Mouse (Mus musculus) neural tube, embryonic 14.5 days (tissue): ENCODE data around the gene Cdkn1a. TPM values are rescaled to one million over a fixed set of nuclear protein-coding genes. Genes with fewer than 3 reads are reported as not detected.
"Not testable (repeated sequence)": the region's sequence is repeated elsewhere in the genome, so short reads cannot be mapped to it uniquely, and the experiment has no call there.

ENCODE experiments used
- ATAC-seq: fragments of 200-750 bp; cut with Nextera tagmentation; 2 replicates; pipeline ENCODE4 v1.8.0; 2017; ENCODE audit warnings: low read depth, mild to moderate bottlenecking, moderate TSS enrichment, moderate library complexity
- H3K27ac ChIP-seq: fragments of 300-500 bp; sonication (generic); 2 replicates; pipeline ENCODE4 v1.5.1; 2014; ENCODE audit warnings: low read depth, mild to moderate bottlenecking, control low read depth, low read length, moderate library complexity, mixed read lengths
- H3K27me3 ChIP-seq: fragments of 300-500 bp; sonication (generic); 2 replicates; pipeline ENCODE4 v1.6.1; 2014; ENCODE audit warnings: low read length; ENCODE audit not compliant: control insufficient read depth, insufficient read depth
- H3K36me3 ChIP-seq: fragments of 300-500 bp; sonication (generic); 2 replicates; pipeline ENCODE4 v1.6.1; 2014; ENCODE audit warnings: low read length, mixed read lengths; ENCODE audit not compliant: control insufficient read depth, insufficient read depth
- H3K4me1 ChIP-seq: fragments of 300-500 bp; sonication (generic); 2 replicates; pipeline ENCODE4 v1.6.1; 2014; ENCODE audit warnings: low read length; ENCODE audit not compliant: control insufficient read depth, insufficient read depth
- H3K4me2 ChIP-seq: fragments of 300-500 bp; sonication (generic); 2 replicates; pipeline ENCODE4 v1.6.1; 2014; ENCODE audit warnings: mild to moderate bottlenecking, low read depth, low read length, control low read depth
- H3K4me3 ChIP-seq: fragments of 300-500 bp; sonication (generic); 2 replicates; pipeline ENCODE4 v1.5.1; 2014; ENCODE audit warnings: low read depth, low read length, control low read depth, mixed read lengths
- H3K9ac ChIP-seq: fragments of 300-500 bp; sonication (generic); replicated peaks from 2 replicates; pipeline ENCODE4 v1.6.1; 2014; ENCODE audit warnings: low read depth, mild to moderate bottlenecking, control low read depth, low read length, mixed read lengths
- H3K9me3 ChIP-seq: fragments of 300-500 bp; sonication (generic); 2 replicates; pipeline ENCODE4 v1.6.1; 2016; ENCODE audit warnings: low read length; ENCODE audit not compliant: control insufficient read depth
- WGBS: fragments of 180-500 bp; shearing (Covaris S2); extraction: QIAGEN DNeasy Blood & Tissue Kit; methylation state at CpG from one replicate; pipeline ENCODE4 v1.1.7; 2014; 5-methylcytosine and 5-hydroxymethylcytosine counted together
- polyA plus RNA-seq: library from polyadenylated mRNA; unstranded; fragments of >200 nt; fragmentation: Nextera tagmentation; extraction: Ambion mirVana; gene quantifications from 2 replicates; pipeline ENCODE4 v1.2.1, GENCODE M21; 2014

Gene Cdkn1a
- polyA plus RNA-seq, 1 experiment from 2014 or later, result 81.1 TPM

DNA sequence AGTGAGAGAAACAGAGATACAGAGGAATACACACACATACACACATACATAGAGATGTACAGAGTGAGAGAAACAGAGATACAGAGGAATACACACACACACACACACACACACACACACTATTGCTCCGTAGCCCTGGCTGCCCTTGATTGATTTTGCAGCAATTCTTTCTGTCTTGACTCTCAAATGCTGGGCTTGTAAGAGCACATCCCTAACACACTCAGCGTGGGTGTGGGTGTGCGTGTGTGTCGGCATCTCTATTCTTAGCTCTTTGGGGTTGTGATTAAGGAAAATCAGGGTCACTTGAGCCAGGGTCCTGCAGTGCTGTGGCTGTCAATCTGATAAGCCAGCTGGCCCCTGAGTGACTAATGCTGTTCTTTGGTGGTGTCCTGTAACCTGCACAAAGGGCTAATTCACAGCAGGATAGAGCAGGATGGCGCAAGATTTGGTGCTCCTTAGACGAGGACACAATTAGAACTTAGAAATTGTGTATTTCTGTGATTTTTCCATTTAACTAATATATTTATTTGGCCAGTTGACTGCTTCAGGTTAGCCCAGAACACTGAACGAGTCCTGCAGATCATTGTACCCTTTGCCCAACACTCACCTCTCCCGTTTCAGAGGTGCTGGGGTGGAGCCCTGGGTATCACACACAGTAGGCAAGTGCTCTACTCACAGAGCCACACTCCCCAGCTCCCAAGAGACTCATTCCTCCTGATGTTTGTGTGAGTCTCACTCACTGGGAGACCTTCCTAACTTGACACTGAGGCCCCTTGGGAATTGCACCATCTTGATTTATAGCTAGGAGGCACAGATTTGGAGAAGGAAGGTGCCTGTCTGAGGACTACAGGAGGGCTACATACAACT lies 27.4 kb upstream of the Cdkn1a start:
- Histone ChIP-seq H3K4me1 (peaks cover 5% of the 10 kb centered on the region; the same call in 1 of the 2 replicates), H3K36me3 (no peaks in the 10 kb centered on the region), H3K9ac (no peak overlapping the region), H3K27me3 (no peaks in the 10 kb centered on the region), H3K4me3 (no peak overlapping the region), H3K4me2 (no peak overlapping the region), H3K27ac (no peak overlapping the region), H3K9me3 (no peaks in the 10 kb centered on the region)
- 53% methylated on average over 8 of the region's 8 CpGs for WGBS
- ATAC-seq, result no peak

DNA sequence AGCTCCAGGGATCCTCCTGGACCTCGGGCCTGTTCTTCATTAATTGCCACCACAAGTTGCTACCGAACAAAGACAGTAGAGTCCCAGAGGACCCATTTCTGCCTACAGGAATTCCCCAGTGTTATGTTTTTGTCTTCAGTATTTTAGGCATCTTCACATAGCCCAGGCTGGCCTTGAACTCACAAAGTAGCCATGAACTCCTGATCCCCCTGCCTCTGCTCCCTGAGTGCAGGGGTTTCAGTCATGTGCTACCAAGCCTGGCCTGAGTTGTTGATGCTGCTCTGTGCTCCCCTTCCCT lies 26.8 kb upstream of the Cdkn1a start:
- Histone ChIP-seq H3K4me1 (peaks cover 5% of the 10 kb centered on the region; the same call in 1 of the 2 replicates), H3K27ac (no peak overlapping the region), H3K27me3 (no peaks in the 10 kb centered on the region), H3K36me3 (no peaks in the 10 kb centered on the region), H3K9me3 (no peaks in the 10 kb centered on the region), H3K9ac (no peak overlapping the region), H3K4me2 (no peak overlapping the region), H3K4me3 (no peak overlapping the region)
- WGBS, result 53% methylated on average over 2 of the region's 2 CpGs
- ATAC-seq, result no peak

- Histone ChIP-seq H3K4me2 (no peak overlapping the region), H3K9me3 (no peaks in the 10 kb centered on the region), H3K4me1 (peaks cover 5% of the 10 kb centered on the region; the same call in 1 of the 2 replicates), H3K9ac (no peak overlapping the region), H3K4me3 (no peak overlapping the region), H3K27ac (no peak overlapping the region), H3K27me3 (no peaks in the 10 kb centered on the region), H3K36me3 (no peaks in the 10 kb centered on the region)
- WGBS, result 78% methylated on average over 21 of the region's 21 CpGs
- no peak for ATAC-seq
Measured at GRCm38 (mm10) chr17:29065245-29065940, 25.4 kb upstream of the Cdkn1a start.

GRCm38 (mm10) chr17:29065971-29066370 lies 24.8 kb upstream of the Cdkn1a start:
- H3K4me1 ChIP-seq, result peaks cover 5% of the 10 kb centered on the region; the same call in 1 of the 2 replicates
- H3K27me3 ChIP-seq, result no peaks in the 10 kb centered on the region
- no peaks in the 10 kb centered on the region for H3K9me3 ChIP-seq
- H3K4me3 ChIP-seq, result no peak overlapping the region
- no peak overlapping the region for H3K9ac ChIP-seq
- no peak overlapping the region for H3K4me2 ChIP-seq
- H3K36me3 ChIP-seq, result no peaks in the 10 kb centered on the region
- no peak overlapping the region for H3K27ac ChIP-seq
- 96% methylated on average over 3 of the region's 3 CpGs for WGBS
- ATAC-seq, result no peak

DNA sequence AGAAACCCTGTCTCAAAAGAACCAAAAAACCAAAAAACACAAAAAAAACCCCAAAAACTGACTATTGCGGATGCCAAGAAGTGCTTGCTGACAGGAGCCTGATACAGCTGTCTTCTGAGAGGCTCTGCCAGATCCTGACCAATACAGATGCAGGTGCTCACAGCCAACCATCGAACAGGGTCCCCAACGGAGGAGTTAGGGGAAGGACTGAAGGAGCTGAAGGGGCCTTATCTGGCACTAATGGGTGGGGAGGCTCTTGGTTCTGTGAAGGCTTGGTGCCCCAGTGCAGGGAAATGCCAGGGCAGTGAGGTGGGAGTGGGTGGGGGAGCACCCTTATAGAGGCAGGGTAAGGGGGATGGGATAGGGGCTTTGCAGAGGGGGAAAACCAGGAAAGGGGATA lies 23.4 kb upstream of the Cdkn1a start:
- not testable (repeated sequence) for H3K9ac ChIP-seq, H3K4me2 ChIP-seq, H3K36me3 ChIP-seq, H3K27me3 ChIP-seq, H3K27ac ChIP-seq, H3K4me3 ChIP-seq, H3K4me1 ChIP-seq, ATAC-seq, H3K9me3 ChIP-seq
- WGBS, result 89% methylated on average over 3 of the region's 3 CpGs

GRCm38 (mm10) chr17:29067847-29068246 lies 22.9 kb upstream of the Cdkn1a start:
- Histone ChIP-seq H3K9ac (no peak overlapping the region), H3K4me3 (no peak overlapping the region), H3K27ac (no peak overlapping the region), H3K36me3 (no peaks in the 10 kb centered on the region), H3K4me1 (no peaks in the 10 kb centered on the region), H3K4me2 (no peak overlapping the region), H3K27me3 (no peaks in the 10 kb centered on the region), H3K9me3 (no peaks in the 10 kb centered on the region)
- no peak for ATAC-seq
- 64% methylated on average over 5 of the region's 5 CpGs for WGBS

- no peaks in the 10 kb centered on the region for H3K36me3 ChIP-seq
- 69% methylated on average over 10 of the region's 10 CpGs for WGBS
- no peak for ATAC-seq
- H3K9ac ChIP-seq, result no peak overlapping the region
- H3K9me3 ChIP-seq, result no peaks in the 10 kb centered on the region
- H3K4me2 ChIP-seq, result no peak overlapping the region
- peaks cover 3% of the 10 kb centered on the region; the same call in 1 of the 2 replicates for H3K4me1 ChIP-seq
- H3K27me3 ChIP-seq, result no peaks in the 10 kb centered on the region
- H3K27ac ChIP-seq, result no peak overlapping the region
- no peak overlapping the region for H3K4me3 ChIP-seq
Measured at GRCm38 (mm10) chr17:29069063-29069462, 21.7 kb upstream of the Cdkn1a start.

GRCm38 (mm10) chr17:29071820-29072219 lies 19.0 kb upstream of the Cdkn1a start:
- no peak for ATAC-seq
- Histone ChIP-seq H3K27ac (no peak overlapping the region), H3K9me3 (no peaks in the 10 kb centered on the region), H3K36me3 (no peaks in the 10 kb centered on the region), H3K4me1 (peaks cover 3% of the 10 kb centered on the region; the same call in 1 of the 2 replicates), H3K9ac (no peak overlapping the region), H3K4me3 (no peak overlapping the region), H3K4me2 (no peak overlapping the region), H3K27me3 (no peaks in the 10 kb centered on the region)
- 72% methylated on average over 5 of the region's 5 CpGs for WGBS

- Histone ChIP-seq H3K9me3 (no peaks in the 10 kb centered on the region), H3K4me3 (no peak overlapping the region), H3K4me1 (peaks cover 3% of the 10 kb centered on the region; the same call in 1 of the 2 replicates), H3K27ac (no peak overlapping the region), H3K36me3 (no peaks in the 10 kb centered on the region), H3K4me2 (no peak overlapping the region), H3K27me3 (no peaks in the 10 kb centered on the region), H3K9ac (no peak overlapping the region)
- no peak for ATAC-seq
- 19% methylated on average over 11 of the region's 11 CpGs for WGBS
Measured at GRCm38 (mm10) chr17:29072701-29073307, 18.0 kb upstream of the Cdkn1a start.
